Mouse (Mus musculus): Measurements from ENCODE around the gene Nfkbiz.
A peak's percentile ranks its signal among the peaks of the same experiment; 100 is the strongest.
"Not testable (repeated sequence)": the region's sequence is repeated elsewhere in the genome, so short reads cannot be mapped to it uniquely, and the experiment has no call there.

Nfkbiz gene

DNA sequence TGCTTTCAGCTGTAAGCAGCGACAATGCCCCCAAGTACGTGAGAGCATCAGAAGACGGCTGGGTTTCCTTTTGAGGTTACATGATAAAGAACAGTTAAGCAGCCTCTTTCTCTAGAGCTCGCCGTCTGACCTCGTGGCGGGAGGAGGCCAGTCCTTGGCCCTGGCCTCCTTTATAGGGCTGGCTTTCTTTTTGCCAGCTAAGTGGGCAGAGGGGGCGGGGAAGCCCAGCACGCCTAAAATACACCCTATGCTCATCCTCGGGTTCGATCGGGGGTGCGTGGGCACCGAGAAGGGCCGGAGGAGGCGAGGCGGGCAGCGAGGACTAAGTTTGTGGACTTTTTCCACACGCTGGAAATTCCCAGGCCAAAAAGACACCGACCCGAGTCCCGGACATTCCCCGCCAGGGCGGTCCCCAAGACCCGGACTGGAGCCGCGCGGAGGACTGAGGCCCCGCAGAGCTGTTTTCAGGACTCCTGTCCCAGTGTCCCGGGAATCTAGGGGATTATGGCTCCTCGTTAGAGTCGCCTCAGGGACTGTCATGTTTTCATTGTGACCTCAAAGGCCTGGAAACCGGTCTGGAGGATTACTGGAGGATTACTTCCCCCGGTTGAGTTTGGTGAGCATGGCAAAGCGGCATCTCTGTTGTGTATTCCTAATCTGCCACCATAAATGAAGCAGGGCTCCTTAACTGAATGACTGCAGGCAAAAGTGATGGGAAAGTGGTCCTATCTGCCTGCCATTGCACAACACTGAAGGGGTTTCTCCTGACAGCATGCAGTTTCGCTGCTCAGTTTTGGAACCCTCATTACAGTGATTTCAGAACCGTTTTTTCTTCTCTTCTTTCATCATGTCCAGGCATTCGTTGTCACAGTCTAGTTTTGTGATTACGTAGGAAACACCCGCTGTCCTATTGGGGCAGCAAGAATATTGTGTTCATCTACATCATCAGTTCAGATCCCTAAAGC is at the start of gene Nfkbiz:
Nfkbiz (minus strand) TSS at position 390 of the 965 bp plus-strand sequence.
- peak; percentile 46 to 53 for DNase-seq

DNA sequence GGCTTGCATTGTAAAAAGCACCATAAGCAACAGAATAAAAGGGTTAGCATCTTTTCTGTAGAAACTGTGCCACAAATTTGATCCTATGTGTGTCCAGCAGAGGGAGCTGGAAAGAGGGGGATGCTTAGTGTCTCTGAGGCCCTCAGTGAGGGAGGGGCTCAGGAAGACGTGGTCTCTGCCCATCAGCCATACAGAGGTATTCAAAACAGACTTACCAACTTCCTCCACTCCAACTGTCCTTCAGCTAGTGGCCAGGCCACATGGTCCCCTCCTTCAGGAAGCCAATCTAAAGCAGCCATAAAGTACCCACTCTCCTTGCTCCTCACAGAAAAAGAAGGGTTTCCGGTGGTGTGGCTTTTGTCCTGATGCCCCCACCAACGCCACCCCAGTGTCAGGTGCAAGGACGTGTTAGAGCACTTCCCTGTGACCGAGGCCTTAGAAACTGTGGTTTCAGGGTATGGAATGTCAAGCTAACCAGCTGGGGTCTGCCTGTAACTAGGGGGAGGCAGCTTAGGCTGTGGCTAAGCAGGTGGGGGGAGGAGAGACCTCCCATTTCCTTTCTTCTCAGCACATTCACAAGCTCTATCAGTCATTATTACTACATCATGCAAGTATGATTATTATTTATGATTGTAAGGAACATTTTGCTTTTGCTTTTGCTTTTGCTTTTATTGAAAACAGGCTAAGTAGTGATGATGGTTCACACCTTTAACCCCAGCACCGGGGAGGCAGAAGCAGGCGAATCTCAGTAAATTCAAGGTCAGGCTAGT is 49.3 kb upstream of the Nfkbiz start:
- peak in 1 of 2 experiments; percentile 39 for DNase-seq

DNA sequence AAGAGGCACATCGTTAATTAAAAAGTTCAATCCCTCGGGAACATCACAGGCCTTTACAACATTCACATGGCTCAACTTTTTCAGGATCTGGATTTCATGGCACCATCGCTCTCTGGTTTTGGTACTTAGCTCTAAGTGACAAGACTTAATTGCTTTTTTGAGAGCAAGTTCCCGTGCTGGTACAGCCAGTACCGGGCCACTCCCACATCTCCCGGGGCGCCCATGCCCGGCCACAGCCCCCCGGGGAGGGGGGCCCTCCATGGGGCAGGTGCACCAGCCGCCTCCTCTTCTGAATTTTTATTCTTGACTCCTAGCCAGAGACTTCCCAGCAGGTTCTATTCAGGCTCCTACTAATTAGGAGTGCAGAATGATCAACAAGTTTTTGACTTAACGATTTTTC is 45.5 kb upstream of the Nfkbiz start:
- no peak for DNase-seq

DNA sequence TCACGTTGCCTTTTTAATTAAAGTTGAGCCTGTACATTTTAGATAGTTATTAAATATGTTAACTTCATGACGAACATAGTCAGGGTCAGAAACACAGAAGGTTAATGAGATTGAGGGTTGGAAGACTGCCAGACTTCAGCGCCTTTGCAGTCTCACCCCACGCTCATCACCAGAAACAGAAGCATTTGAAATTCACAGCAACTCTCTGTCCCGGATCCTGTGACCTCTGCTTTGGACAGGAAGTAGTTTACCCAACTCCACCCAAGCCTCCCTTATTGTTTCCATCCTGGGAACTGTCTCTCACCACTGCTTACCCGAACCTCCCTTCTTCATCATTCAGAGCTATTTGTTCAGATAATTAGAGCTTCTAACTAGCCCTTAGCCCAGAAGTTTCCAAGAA is 37.3 kb upstream of the Nfkbiz start:
- DNase-seq: no peak

DNA sequence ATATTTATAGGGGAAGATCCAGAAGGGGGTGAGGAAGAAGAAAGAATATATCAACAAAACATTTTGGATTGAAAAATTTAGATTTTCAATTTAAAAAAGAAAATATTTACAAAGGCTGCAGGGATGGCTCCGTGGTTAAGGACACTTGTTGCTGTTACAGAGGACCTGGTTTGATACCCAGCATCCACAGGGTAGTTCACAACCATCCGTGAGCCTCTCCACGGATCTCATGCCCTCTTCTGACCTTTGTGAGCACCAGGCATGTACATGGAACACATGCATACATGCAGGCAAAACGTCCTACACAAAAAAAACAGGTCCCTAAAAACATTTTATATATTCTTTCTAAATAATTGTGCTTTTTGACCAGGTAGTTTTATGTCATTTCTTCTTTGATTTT is 25.1 kb upstream of the Nfkbiz start:
- no peak for DNase-seq

DNA sequence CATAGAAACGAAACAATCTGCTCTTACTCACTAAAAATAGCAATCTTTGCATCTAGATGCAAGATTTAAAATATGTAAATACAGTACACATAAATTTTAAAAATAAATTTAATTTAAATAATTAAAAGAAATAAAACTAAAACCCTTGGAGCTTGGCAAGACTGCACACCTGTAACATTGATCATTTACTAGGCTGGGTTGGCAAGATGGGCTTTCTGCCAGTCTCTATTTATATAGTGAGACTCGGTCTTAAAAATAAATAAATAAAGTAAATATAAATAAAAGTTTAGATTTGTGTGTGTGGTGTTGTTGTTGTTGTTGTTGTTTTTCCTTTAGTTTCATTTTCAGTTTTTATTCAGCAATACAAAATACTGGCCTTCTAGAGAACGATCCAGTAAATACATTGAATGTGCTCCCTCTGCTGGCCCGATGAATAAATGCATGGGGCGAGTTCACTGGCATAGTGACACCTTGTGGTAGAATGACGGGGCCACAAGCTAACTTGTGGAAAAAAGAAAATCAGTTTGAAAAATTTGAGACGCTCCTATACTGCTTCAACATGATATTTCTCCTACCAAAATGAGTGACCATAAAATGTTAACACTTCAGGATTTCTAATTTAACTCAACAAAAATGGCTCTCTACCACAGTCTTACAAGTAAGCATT is 24.6 kb upstream of the Nfkbiz start:
- DNase-seq: peak; percentile 12 to 24

DNA sequence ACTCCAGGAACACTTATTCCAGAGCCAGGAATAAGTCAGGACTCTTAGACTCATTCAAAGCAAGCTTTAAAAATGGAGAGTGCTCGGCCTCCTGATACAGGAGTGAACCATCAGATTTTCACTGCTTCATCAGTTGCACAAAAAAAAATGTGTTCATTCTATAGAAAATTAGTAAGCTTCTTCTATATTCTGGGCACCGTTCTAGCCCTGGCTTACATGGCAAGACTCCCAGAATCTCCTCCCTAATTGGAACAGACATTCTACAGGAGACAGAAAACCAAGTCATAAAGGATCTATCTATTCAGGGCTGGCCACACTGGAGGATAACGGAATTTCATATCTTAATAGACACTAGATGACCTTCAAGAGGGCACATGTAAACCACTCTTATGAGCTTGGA is 22.4 kb upstream of the Nfkbiz start:
- no peak for DNase-seq

DNA sequence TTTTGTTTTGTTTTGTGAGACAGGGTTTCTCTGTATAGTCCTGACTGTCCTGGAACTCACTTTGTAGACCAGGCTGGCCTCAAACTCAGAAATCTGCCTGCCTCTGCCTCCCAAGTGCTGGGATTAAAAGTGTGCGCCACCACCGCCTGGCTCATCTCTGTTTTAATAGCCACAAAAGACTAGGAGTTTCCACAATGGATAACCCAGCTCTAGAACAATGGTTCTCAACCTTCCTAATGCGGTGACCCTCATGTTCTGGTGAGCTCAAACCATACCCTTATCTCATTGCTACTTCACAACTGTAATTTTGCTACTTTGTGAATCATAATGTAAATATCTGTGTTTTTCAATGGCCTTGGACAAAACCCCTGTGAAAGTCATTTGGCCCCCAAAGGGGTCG is 20.7 kb upstream of the Nfkbiz start:
- not testable (repeated sequence) for DNase-seq

DNA sequence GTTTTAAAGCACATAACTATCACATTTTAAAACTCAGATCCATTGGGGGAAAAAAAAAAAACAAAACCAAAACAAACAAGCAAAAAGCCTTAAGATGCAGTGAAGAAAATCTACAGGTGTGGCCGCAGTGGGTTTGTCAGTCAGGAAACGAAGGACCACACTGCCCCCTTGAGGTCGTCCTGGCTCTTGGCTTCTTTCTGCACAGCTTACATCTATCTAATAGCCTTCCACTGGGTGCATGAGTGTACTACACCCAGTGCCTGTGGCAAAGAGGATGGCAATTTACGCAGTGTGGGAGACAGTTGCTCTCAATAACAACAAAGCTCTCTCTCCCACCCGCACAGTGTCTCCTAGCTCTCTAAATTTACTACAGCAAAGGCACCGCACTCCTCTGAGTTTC is 19.8 kb upstream of the Nfkbiz start:
- DNase-seq: peak; percentile 41 to 43

DNA sequence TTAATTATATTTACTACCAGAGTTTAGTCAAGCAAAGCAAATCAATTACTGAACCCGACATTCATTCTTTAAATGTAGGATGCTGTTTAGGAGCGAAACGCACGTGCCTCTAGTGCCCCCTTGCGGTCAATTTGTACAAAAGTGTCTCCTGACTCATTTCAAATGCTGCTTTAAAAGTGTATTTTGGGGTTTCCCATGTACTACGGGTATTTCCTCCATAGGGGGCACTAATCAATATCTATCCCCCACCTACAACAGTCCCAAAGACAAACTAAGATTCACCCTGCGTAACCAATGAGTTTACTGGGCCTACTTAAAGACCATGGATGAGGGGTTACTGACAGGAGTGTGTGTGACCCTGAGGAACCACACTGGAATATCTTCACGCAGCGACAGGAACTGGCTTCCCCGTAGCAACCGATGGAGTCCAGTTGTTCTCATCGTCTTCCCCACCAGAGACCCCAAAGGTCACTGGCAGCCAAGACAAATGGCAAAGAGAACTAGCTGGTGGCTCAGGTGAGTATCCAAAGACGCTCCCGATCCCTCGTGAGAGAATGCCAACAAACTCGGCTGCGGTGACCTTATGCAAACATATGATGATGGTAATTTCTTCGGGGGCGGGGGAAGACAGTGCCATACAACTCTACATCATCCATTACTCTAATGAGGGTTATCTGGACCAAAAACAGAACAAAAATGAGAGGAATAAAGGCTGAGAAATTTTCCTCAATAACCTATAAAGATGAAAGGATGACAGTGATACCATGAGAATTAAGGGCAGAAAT is 14.4 kb upstream of the Nfkbiz start:
- DNase-seq: peak; percentile 13 to 48

DNA sequence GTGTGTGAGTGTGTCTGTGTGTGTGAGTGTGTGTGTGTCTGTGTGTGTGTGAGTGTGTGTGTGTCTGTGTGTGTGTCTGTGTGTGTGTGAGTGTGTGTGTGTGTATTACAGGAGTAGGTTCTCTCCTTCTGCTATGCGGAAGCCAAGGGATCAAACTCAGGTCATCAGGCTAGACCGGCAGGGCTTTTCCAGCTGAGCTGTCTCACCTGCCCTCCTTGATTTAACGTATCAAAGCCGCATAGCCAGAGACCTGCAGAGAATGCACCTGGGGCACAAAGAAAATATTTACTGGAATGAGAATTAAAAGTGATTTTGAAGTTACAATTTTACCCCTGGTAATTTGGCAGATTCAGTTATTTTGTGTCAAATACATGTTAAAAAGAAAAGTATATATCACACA is 13.8 kb upstream of the Nfkbiz start:
- no peak for DNase-seq

DNA sequence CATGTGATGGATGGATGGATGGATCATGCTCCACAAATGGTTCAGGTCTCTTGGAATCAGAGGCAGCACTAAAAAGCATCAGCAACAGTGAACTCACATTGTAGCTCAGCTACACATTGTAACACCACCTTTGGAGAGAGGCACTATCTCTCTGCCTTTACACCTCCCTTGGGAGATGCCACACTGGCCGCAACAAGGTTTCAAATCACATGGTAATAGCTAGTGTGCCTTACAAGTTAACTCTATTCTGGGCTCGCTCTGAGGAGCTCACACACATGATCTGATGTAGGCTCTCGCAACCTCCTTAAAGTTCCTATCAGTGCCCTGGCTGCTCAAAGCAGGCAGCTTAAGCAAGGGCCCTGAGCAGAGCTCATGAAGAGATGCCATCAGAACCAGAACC is 11.8 kb upstream of the Nfkbiz start:
- DNase-seq: no peak

DNA sequence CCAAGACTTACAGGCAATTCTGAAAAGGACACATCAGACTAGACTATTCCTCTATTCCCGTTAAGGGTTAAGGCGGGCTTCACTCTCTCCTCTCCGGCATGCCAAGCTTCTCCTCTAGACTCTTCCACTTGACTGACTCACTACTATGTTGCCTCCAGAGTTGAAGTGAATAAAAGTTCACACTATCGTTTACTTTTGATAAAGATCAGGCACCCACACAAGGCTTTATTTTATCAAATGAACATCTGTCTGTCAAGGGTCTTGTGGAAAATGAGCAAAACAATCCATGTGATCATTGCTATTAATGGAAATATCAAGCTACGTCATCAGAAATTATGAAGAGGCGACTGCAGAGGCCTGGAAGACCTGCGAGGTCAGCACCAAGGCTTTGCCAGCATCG is 9.0 kb upstream of the Nfkbiz start:
- no peak for DNase-seq

DNA sequence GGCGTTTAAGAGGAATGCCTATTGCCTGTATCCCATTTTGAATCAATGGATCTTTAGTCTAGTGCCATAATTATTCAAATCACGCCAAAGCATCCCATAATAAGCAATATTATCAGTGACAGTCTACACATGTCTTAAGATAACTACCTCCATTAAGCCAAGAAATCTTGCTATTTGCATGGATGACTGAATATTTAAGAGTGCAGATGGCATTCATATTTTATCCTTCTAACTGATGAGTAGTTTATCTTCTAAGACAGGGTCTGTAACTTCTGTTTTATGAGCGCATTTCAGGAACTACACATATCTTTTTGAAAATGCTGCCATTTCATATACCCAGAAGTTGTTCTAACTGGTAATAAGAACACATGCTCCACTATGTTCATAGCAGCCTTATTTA is 6.1 kb upstream of the Nfkbiz start:
- DNase-seq: no peak

DNA sequence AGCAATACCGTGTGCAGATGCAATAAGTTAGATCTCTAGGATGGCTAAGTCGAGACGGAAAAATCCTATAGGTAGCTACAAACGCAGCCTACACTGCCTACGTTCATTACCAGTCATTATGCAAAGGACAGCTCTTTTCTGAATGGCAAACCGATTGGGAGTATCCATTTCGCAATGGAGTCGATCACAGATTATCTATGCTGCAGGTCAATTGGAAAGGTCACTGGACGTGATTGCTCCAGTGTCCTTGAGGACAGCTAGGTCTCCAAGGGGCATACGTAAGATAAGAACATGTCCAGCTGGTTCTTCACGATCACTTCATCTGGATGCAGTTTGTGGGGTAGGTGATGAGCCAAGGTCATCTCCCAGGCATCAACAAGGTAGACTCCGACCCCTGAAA is 5.2 kb upstream of the Nfkbiz start:
- DNase-seq: no peak

DNA sequence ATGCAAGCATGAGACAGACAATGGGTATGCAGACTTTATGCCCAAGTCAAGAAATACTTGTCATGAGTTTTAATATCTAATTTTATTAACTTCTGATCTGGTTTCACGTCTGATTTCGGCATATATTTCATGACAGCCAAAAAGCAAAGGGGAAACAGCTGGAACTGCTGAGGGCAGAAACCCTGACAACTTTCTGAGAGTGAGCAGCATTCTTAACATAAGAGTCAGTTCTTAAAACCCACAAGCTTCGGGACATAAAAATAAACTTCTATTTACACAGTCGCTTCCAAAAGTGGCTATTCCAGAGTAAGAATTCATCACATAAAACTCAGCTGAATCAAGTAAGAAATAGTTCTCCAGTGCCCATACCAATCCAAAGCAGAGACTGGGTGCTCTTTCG is 4.4 kb upstream of the Nfkbiz start:
- no peak for DNase-seq

DNA sequence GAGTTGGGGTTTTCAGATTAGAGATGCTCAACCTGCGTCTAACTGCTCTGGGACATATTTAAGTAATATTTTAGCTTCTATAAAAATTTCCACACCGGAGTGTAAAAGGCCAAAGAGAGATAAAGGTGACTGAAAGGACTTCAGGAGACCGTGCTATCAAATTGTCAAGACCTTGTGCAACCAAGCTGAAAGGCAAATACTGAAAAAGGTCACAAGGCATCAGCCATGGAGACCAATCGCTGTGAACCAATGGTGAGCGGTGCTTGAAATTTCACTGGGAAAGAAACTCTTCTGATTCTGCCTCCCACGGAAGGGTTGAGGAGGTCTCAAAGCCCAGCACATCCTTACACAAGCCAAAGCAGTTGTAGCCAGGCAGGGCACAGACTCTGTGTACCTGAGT is 2.8 kb upstream of the Nfkbiz start:
- no peak for DNase-seq

DNA sequence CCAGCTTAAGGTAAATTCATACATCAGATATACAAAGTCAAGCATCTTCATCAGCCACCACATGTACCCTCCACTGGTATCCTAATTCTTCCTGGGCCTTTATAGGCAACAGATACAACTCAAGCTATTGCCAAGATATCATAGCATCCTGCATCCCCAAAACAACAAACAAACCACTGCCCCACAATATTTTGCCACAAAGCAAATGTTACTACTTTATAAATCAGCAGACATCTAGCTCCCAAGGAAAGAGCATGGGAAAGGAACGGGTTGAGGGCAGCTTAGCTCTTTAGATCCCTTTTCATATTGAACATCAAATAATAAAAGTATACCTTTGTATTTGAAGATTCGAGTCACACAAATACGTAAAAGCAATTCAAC is 580 bp downstream of the Nfkbiz start:
- no peak for DNase-seq

DNA sequence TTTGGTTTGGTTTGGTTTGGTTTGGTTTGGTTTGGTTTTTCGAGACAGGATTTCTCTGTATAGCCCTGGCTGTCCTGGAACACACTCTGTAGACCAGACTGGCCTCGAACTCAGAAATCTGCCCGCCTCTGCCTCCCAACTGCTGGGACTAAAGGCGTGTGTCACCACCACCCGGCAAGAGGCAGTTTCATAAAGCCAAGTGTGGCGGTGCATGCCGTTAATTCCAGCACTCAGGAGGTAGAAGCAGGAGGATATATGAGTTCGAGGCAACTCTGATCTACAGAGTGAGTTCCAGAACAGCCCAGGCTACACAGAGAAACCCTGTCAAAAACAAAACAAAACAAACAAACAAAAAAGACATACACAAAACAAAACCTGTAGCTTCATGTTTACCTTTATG is 1.0 kb downstream of the Nfkbiz start:
- DNase-seq: not testable (repeated sequence)

DNA sequence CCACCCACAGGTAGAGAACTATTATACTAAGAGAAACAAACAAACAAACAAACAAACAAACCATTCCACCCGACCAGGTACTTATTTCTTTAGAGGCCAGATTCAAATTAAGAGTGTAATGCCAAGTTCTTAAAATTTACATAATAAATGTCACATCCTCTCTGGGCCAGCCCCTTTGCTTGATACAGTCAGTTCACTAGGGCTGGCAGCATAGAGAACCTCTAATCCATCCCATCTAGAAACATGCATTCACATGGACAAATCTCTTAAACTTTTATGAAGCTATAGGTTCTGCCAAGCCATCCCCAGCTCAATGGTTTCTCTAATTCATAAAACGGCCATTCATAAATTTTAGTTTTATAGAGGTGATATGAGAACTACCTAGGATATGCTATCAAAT is 1.5 kb downstream of the Nfkbiz start:
- DNase-seq: no peak

DNA sequence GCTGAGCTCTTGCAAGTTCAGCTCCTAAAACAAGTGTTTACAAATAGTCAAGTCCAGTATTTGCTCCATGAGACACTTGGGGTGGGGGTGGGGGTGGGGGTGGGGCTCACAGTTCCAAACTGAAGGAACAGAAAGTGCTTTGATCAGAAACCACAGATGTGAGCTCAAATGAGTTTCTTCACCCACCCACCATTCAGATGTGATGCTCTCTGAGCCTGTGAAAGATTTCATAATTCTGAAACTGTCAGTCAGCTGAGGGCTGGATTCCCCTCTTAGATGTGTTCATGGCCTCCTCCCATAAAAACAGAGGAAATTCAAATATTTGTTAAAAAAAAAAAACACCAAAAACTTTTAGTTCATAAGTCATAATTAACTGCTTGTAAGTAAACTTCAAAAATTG is 2.9 kb downstream of the Nfkbiz start:
- DNase-seq: no peak

DNA sequence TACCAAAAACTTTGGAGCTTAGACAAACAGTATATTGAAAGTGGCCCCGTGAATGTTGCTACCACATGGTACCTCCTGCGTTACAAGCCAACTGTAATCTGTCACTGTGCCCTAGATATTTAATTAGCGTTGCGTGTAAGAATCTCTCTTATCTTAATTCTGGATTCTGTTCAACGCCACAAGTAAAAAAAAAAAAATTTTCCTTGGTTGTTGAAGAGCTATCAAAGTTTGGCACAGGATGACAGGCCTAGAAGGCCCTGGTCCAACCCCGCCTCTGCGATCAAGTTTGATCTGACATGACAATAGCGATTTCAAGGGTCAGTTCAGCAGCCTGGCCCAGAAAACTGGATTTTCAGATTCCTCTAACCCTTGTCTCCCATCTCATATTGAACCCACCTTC is 6.1 kb downstream of the Nfkbiz start:
- no peak for DNase-seq

DNA sequence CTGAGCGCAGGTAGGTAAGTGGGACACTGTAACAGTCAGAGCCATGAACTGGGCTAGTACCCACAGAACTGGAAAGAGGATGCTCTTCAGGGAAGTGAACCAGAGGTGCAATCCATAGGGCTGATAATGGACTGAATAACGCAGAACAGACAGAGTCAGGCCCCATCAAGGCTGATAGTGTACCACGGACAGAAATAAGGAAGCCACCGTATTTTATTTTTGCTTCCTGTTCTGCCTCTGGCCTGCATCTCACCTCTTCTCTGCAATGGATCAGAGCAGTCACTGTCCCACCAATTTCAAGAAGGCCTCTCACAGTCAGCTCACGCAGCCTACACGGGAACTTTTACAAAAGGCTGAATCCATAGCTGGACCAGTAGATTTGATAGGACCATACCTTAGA is 6.7 kb downstream of the Nfkbiz start:
- DNase-seq: no peak
